Mouse (Mus musculus): ENCODE results near the gene Atp5s. TPM values are rescaled to one million over a fixed set of nuclear protein-coding genes. Genes with fewer than 3 reads are reported as not detected.
A peak's percentile ranks its signal among the peaks of the same experiment; 100 is the strongest.

The Atp5s gene
- polyA plus RNA-seq, 1 experiment = 11.4 TPM

- H3K4me1 ChIP-seq (ENCODE audit: control insufficient read depth, insufficient read depth, low read length) = no peaks in the 10 kb centered on the region
- WGBS = 47% methylated on average over 27 of the region's 27 CpGs
- TF ChIP-seq POLR2A (IDR thresholded peaks at IDR 0.05; ENCODE audit: borderline replicate concordance, control insufficient read depth, low read depth, low read length) (no peak), CTCF (IDR thresholded peaks at IDR 0.05; ENCODE audit: control insufficient read depth, insufficient read depth, low read length) (no peak)
- peak overlapping the region; percentile 64 for H3K27ac ChIP-seq (ENCODE audit: control insufficient read depth, insufficient read depth, low read depth, low read length, poor library complexity)
- peak overlapping the region; percentile 70 for H3K4me3 ChIP-seq (replicated peaks; ENCODE audit: control insufficient read depth, low read depth, low read length)
Measured at GRCm38 (mm10) chr12:69789766-69790529, 65.2 kb downstream of the Atp5s start.

- TF ChIP-seq CTCF (IDR thresholded peaks at IDR 0.05; ENCODE audit: control insufficient read depth, insufficient read depth, low read length) = no peak
- TF ChIP-seq POLR2A (IDR thresholded peaks at IDR 0.05; ENCODE audit: borderline replicate concordance, control insufficient read depth, low read depth, low read length) = peak; percentile 57; the same call in 1 of the 2 replicates
- Histone ChIP-seq H3K27ac (ENCODE audit: control insufficient read depth, insufficient read depth, low read depth, low read length, poor library complexity) (peak within 1 kb of the TSS; percentile 64), H3K4me3 (replicated peaks; ENCODE audit: control insufficient read depth, low read depth, low read length) (peak within 1 kb of the TSS; percentile 70), H3K4me1 (ENCODE audit: control insufficient read depth, insufficient read depth, low read length) (no peaks in the 10 kb centered on the region)
- under 1% methylated on average over 45 of the region's 45 CpGs for WGBS
Measured at GRCm38 (mm10) chr12:69790530-69791505, 66.1 kb downstream of the Atp5s start, which contains the start of gene Cdkl1. Gene Cdkl1 (minus strand): TSS chr12:69791267.

Other genes starting within 250 kb of the Atp5s start
- gene Vcpkmt, start 141.9 kb upstream of the Atp5s start, polyA plus RNA-seq (2011; ENCODE audit: insufficient read depth, insufficient read length, low replicate concordance, missing spikeins) = 1.6 and 3.0 TPM in 2 replicates
- 10.9 and 15.5 TPM in 2 replicates for gene Sos2, start 43.1 kb upstream of the Atp5s start, polyA plus RNA-seq (2011; ENCODE audit: insufficient read depth, insufficient read length, low replicate concordance, missing spikeins)
- 2.2 and 6.8 TPM in 2 replicates for gene L2hgdh, start 77 bp upstream of the Atp5s start, polyA plus RNA-seq (2011; ENCODE audit: insufficient read depth, insufficient read length, low replicate concordance, missing spikeins)
- 3.9 and 5.0 TPM in 2 replicates for gene Cdkl1, start 66.3 kb downstream of the Atp5s start, polyA plus RNA-seq (2011; ENCODE audit: insufficient read depth, insufficient read length, low replicate concordance, missing spikeins)
- gene Atl1, start 167.7 kb downstream of the Atp5s start, polyA plus RNA-seq (2011; ENCODE audit: insufficient read depth, insufficient read length, low replicate concordance, missing spikeins) = 0.50 and 2.7 TPM in 2 replicates
- 21.5 and 25.7 TPM in 2 replicates for gene Map4k5, start 168.2 kb downstream of the Atp5s start, polyA plus RNA-seq (2011; ENCODE audit: insufficient read depth, insufficient read length, low replicate concordance, missing spikeins)

All from bone marrow, adult 2 months (tissue).